Mouse (Mus musculus) brain, embryonic 18.5 days (tissue): ENCODE data around the gene B3glct.

ENCODE experiments used
- DNase-seq: peaks from one replicate; pipeline ENCODE4 v3.0.0-alpha.2; 2012; ENCODE audit warnings: low read depth, low spot score

Gene B3glct

GRCm38 (mm10) chr5:149678100-149678989 is at the start of gene B3glct:
TSS of gene B3glct (plus strand) at chr5:149678230.
- no peak for DNase-seq

GRCm38 (mm10) chr5:149634409-149635035 is 43.5 kb upstream of the B3glct start:
- no peak for DNase-seq

- no peak for DNase-seq
Measured at GRCm38 (mm10) chr5:149635556-149635955, 42.5 kb upstream of the B3glct start.

- peak; percentile 99 for DNase-seq
Measured at GRCm38 (mm10) chr5:149636075-149636920, 41.7 kb upstream of the B3glct start, which contains the start of gene Hsph1. TSS of gene Hsph1 (minus strand) at chr5:149636376.

GRCm38 (mm10) chr5:149637306-149637705 is 40.7 kb upstream of the B3glct start:
- no peak for DNase-seq

GRCm38 (mm10) chr5:149641277-149641892 is 36.6 kb upstream of the B3glct start:
- no peak for DNase-seq

GRCm38 (mm10) chr5:149642366-149642765 is 35.7 kb upstream of the B3glct start:
- DNase-seq: no peak

- no peak for DNase-seq
Measured at GRCm38 (mm10) chr5:149642783-149643509, 35.1 kb upstream of the B3glct start.

- no peak for DNase-seq
Measured at GRCm38 (mm10) chr5:149647367-149648115, 30.5 kb upstream of the B3glct start.

GRCm38 (mm10) chr5:149648196-149648595 is 29.8 kb upstream of the B3glct start:
- no peak for DNase-seq

- DNase-seq: no peak
Measured at GRCm38 (mm10) chr5:149648895-149649406, 29.1 kb upstream of the B3glct start.

GRCm38 (mm10) chr5:149649499-149650178 is 28.4 kb upstream of the B3glct start:
- no peak for DNase-seq

- DNase-seq: no peak
Measured at GRCm38 (mm10) chr5:149650179-149650553, 27.9 kb upstream of the B3glct start.

- DNase-seq: no peak
Measured at GRCm38 (mm10) chr5:149655636-149656035, 22.4 kb upstream of the B3glct start.

- no peak for DNase-seq
Measured at GRCm38 (mm10) chr5:149658022-149658421, 20.0 kb upstream of the B3glct start.

GRCm38 (mm10) chr5:149658741-149659413 is 19.2 kb upstream of the B3glct start:
- DNase-seq: no peak

- no peak for DNase-seq
Measured at GRCm38 (mm10) chr5:149659414-149659780, 18.6 kb upstream of the B3glct start.

GRCm38 (mm10) chr5:149661428-149661827 is 16.6 kb upstream of the B3glct start:
- no peak for DNase-seq

GRCm38 (mm10) chr5:149662980-149663379 is 15.1 kb upstream of the B3glct start:
- DNase-seq: no peak
